Mouse (Mus musculus): ENCODE data around the gene Apobec1. TPM values are rescaled to one million over a fixed set of nuclear protein-coding genes. Genes with fewer than 3 reads are reported as not detected.
"Not testable (repeated sequence)": the region's sequence is repeated elsewhere in the genome, so short reads cannot be mapped to it uniquely, and the experiment has no call there.

Apobec1 gene
- polyA plus RNA-seq, 1 experiment = not detected

- WGBS = 56% methylated on average over 7 of the region's 7 CpGs
Measured at GRCm38 (mm10) chr6:122555266-122555665, 47.0 kb downstream of the Apobec1 start.

GRCm38 (mm10) chr6:122554102-122554501, 48.1 kb downstream of the Apobec1 start:
- Histone ChIP-seq H3K4me1 (ENCODE audit: control insufficient read depth, insufficient read depth, low read length) (0 out of 2 replicates have a peak, but pooled peaks cover 3% of the 10 kb centered on the region), H3K27ac (ENCODE audit: insufficient read depth, low read depth, low read length) (no peak overlapping the region), H3K4me3 (ENCODE audit: insufficient read depth, low read depth, low read length) (no peak overlapping the region)
- 64% methylated on average over 6 of the region's 6 CpGs for WGBS
- TF ChIP-seq CTCF (IDR thresholded peaks at IDR 0.05; ENCODE audit: insufficient read depth, low read depth, low read length) (no peak), POLR2A (IDR thresholded peaks at IDR 0.05; ENCODE audit: insufficient read depth, low read depth, low read length) (no peak)

More at GRCm38 (mm10) chr6:122555266-122555665, 47.0 kb downstream of the Apobec1 start:
- TF ChIP-seq POLR2A (IDR thresholded peaks at IDR 0.05; ENCODE audit: insufficient read depth, low read depth, low read length) (no peak), CTCF (IDR thresholded peaks at IDR 0.05; ENCODE audit: insufficient read depth, low read depth, low read length) (no peak)
- 0 out of 2 replicates have a peak, but pooled peaks cover 3% of the 10 kb centered on the region for H3K4me1 ChIP-seq (ENCODE audit: control insufficient read depth, insufficient read depth, low read length)
- H3K27ac ChIP-seq (ENCODE audit: insufficient read depth, low read depth, low read length) = no peak overlapping the region
- no peak overlapping the region for H3K4me3 ChIP-seq (ENCODE audit: insufficient read depth, low read depth, low read length)

DNA sequence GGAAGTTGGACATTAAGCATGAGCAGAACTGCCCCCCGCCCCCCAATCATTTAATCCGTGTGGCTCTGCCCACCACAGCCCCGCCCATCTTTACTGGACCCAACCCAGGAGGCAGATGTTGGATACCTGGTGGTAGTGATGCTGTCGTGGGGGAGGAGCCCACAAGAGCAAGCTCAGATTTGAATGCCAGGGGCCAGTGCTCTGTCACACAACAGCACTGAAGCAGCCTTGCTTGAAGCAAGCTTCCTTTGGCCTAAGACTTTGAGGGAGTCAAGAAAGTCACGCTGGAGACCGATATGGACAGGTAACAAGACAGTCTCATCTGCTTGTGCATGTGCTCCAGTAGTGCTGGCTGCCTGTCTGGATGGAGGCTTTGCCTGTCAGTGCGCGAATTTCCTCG, 48.6 kb downstream of the Apobec1 start, which contains the start of gene Aicda:
Gene Aicda (plus strand): TSS at position 196 of the 400 bp plus-strand sequence.
- WGBS = 64% methylated on average over 9 of the region's 9 CpGs
- TF ChIP-seq CTCF (IDR thresholded peaks at IDR 0.05; ENCODE audit: insufficient read depth, low read depth, low read length) (no peak), POLR2A (IDR thresholded peaks at IDR 0.05; ENCODE audit: insufficient read depth, low read depth, low read length) (no peak)
- no peak within 1 kb of the TSS for H3K4me3 ChIP-seq (ENCODE audit: insufficient read depth, low read depth, low read length)
- no peak within 1 kb of the TSS for H3K27ac ChIP-seq (ENCODE audit: insufficient read depth, low read depth, low read length)
- 0 out of 2 replicates have a peak, but pooled peaks cover 3% of the 10 kb centered on the region for H3K4me1 ChIP-seq (ENCODE audit: control insufficient read depth, insufficient read depth, low read length)

- TF ChIP-seq POLR2A (IDR thresholded peaks at IDR 0.05; ENCODE audit: insufficient read depth, low read depth, low read length) = no peak
- no peak for TF ChIP-seq CTCF (IDR thresholded peaks at IDR 0.05; ENCODE audit: insufficient read depth, low read depth, low read length)
- Histone ChIP-seq H3K27ac (ENCODE audit: insufficient read depth, low read depth, low read length) (no peak overlapping the region), H3K4me3 (ENCODE audit: insufficient read depth, low read depth, low read length) (no peak overlapping the region), H3K4me1 (ENCODE audit: control insufficient read depth, insufficient read depth, low read length) (no peaks in the 10 kb centered on the region)
- WGBS = 72% methylated on average over 10 of the region's 10 CpGs
Measured at GRCm38 (mm10) chr6:122545948-122546347, 56.3 kb downstream of the Apobec1 start.

DNA sequence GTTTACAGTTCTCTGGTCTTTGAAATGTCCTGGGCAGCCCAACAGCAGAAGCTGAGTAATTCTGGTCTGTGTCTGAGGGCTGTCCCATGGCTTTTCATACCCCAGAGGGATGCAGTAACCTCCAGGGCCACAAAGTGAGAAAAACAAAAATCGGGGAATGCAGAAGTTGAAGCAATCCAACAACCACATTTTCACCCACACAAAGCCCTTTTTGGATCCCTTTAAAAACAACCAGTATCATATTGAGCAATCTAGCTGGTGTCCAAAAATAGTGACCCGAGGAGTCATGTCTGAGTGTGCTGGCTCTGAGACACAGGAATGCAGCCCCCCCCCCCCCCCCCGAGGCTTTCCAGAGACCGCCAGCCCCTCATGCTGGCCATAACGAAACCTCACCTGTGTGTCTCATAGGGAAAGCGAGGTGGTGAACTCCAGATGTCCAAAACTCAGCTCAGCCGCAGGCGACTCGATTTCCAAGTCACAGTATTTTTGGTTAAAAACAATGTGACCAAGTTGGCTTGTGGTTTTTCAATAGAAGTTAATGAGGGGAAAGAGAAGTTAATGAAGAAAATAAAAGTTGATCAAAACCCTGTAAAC, 56.9 kb downstream of the Apobec1 start:
- no peaks in the 10 kb centered on the region for H3K4me1 ChIP-seq (ENCODE audit: control insufficient read depth, insufficient read depth, low read length)
- no peak overlapping the region for H3K4me3 ChIP-seq (ENCODE audit: insufficient read depth, low read depth, low read length)
- TF ChIP-seq POLR2A (IDR thresholded peaks at IDR 0.05; ENCODE audit: insufficient read depth, low read depth, low read length) (no peak), CTCF (IDR thresholded peaks at IDR 0.05; ENCODE audit: insufficient read depth, low read depth, low read length) (no peak)
- 72% methylated on average over 9 of the region's 9 CpGs for WGBS
- H3K27ac ChIP-seq (ENCODE audit: insufficient read depth, low read depth, low read length) = no peak overlapping the region

DNA sequence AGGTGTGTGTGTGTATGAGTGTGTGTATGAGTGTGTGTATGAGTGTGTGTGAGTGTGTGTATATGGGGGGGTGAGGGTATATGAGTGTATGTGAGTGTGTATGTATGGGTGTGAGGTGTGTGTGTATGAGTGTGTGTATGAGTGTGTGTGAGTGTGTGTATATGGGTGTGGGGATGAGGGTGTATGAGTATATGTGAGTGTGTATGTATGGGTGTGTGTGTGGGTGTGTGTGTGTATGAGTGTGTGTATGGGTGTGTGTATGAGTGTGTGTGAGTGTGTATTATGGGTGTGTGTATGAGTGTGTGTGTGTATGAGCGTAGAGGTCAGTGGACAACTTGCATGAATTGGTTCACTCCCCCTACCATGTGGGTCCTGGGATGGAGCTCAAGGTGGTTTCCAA, 57.6 kb downstream of the Apobec1 start:
- 100% methylated on average over 1 of the region's 1 CpGs for WGBS

GRCm38 (mm10) chr6:122543574-122543973, 58.7 kb downstream of the Apobec1 start:
- Histone ChIP-seq H3K4me1 (ENCODE audit: control insufficient read depth, insufficient read depth, low read length) (no peaks in the 10 kb centered on the region), H3K4me3 (ENCODE audit: insufficient read depth, low read depth, low read length) (no peak overlapping the region), H3K27ac (ENCODE audit: insufficient read depth, low read depth, low read length) (no peak overlapping the region)
- 90% methylated on average over 5 of the region's 5 CpGs for WGBS
- TF ChIP-seq CTCF (IDR thresholded peaks at IDR 0.05; ENCODE audit: insufficient read depth, low read depth, low read length) (no peak), POLR2A (IDR thresholded peaks at IDR 0.05; ENCODE audit: insufficient read depth, low read depth, low read length) (no peak)

More for the DNA sequence above, 57.6 kb downstream of the Apobec1 start:
- Histone ChIP-seq H3K4me3 (ENCODE audit: insufficient read depth, low read depth, low read length) (no peak overlapping the region), H3K4me1 (ENCODE audit: control insufficient read depth, insufficient read depth, low read length) (no peaks in the 10 kb centered on the region), H3K27ac (ENCODE audit: insufficient read depth, low read depth, low read length) (no peak overlapping the region)
- TF ChIP-seq CTCF (IDR thresholded peaks at IDR 0.05; ENCODE audit: insufficient read depth, low read depth, low read length) (no peak), POLR2A (IDR thresholded peaks at IDR 0.05; ENCODE audit: insufficient read depth, low read depth, low read length) (no peak)

GRCm38 (mm10) chr6:122542459-122542858, 59.8 kb downstream of the Apobec1 start:
- 76% methylated on average over 5 of the region's 5 CpGs for whole genome bisulfite sequencing
- not testable (repeated sequence) for H3K27ac ChIP-seq (ENCODE audit: insufficient read depth, low read depth, low read length); H3K4me3 ChIP-seq (ENCODE audit: insufficient read depth, low read depth, low read length); H3K4me1 ChIP-seq (ENCODE audit: control insufficient read depth, insufficient read depth, low read length)

DNA sequence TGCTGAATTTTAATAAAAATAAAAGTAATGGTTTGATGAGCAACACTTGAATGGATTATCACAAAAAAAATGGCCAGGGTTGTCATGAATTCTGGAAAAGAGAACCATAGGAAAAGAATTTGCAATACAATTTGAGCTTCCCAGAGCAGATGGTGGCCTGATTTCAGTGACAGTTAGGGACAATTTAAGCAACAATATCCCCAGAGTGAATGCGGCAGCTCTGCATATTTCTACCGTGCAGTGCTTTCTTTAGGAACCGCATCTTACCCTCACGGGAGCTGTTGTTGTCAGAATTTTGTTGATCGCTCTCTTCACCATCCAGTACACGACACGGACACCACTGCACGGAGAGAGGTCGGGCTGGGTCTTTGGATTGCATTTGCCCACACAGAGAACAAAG, 62.7 kb downstream of the Apobec1 start:
- TF ChIP-seq POLR2A (IDR thresholded peaks at IDR 0.05; ENCODE audit: insufficient read depth, low read depth, low read length) (no peak), CTCF (IDR thresholded peaks at IDR 0.05; ENCODE audit: insufficient read depth, low read depth, low read length) (no peak)
- no peaks in the 10 kb centered on the region for H3K4me1 ChIP-seq (ENCODE audit: control insufficient read depth, insufficient read depth, low read length)
- no peak overlapping the region for H3K27ac ChIP-seq (ENCODE audit: insufficient read depth, low read depth, low read length)
- no peak overlapping the region for H3K4me3 ChIP-seq (ENCODE audit: insufficient read depth, low read depth, low read length)
- WGBS = 84% methylated on average over 9 of the region's 9 CpGs
